Mouse (Mus musculus) limb, embryonic 11.5 days (tissue): Measurements from ENCODE around the gene Wdr24. TPM values are rescaled to one million over a fixed set of nuclear protein-coding genes. Genes with fewer than 3 reads are reported as not detected.

Source experiments
- ATAC-seq: fragments of 200-750 bp; cut with Nextera tagmentation; 2 replicates; pipeline ENCODE4 v1.8.0; 2017; ENCODE audit warnings: low read depth; ENCODE audit not compliant: insufficient number of reproducible peaks, low FRiP score, low TSS enrichment
- DNase-seq: peaks from one replicate; pipeline ENCODE4 v3.0.0-alpha.2; 2015; ENCODE audit warnings: low spot score
- H3K27ac ChIP-seq: fragments of 300-500 bp; sonication (generic); replicated peaks from 2 replicates; pipeline ENCODE4 v1.5.1; 2014; ENCODE audit warnings: low read depth, mild to moderate bottlenecking, low read length
- H3K27me3 ChIP-seq: fragments of 300-500 bp; sonication (generic); 2 replicates; pipeline ENCODE4 v1.6.1; 2014; ENCODE audit warnings: mild to moderate bottlenecking, low read length, mixed read lengths; ENCODE audit not compliant: control insufficient read depth, insufficient read depth
- H3K36me3 ChIP-seq: fragments of 300-500 bp; sonication (generic); 2 replicates; pipeline ENCODE4 v1.6.1; 2014; ENCODE audit warnings: mild to moderate bottlenecking, low read length, moderate library complexity, mixed read lengths; ENCODE audit not compliant: control insufficient read depth, insufficient read depth
- H3K4me1 ChIP-seq: fragments of 300-500 bp; sonication (generic); 2 replicates; pipeline ENCODE4 v1.6.1; 2014; ENCODE audit warnings: low read length, mixed read lengths; ENCODE audit not compliant: control insufficient read depth, insufficient read depth
- H3K4me2 ChIP-seq: fragments of 300-500 bp; sonication (generic); 2 replicates; pipeline ENCODE4 v1.6.1; 2014; ENCODE audit warnings: low read depth, mild to moderate bottlenecking, moderate library complexity; ENCODE audit not compliant: severe bottlenecking
- H3K4me3 ChIP-seq: fragments of 300-500 bp; sonication (generic); 2 replicates; pipeline ENCODE4 v1.5.1; 2014; ENCODE audit warnings: low read depth, low read length
- H3K9ac ChIP-seq: fragments of 300-500 bp; sonication (generic); 2 replicates; pipeline ENCODE4 v1.6.1; 2014; ENCODE audit warnings: mild to moderate bottlenecking, low read length
- H3K9me3 ChIP-seq: fragments of 300-500 bp; sonication (generic); 2 replicates; pipeline ENCODE4 v1.6.1; 2016; ENCODE audit warnings: low read length; ENCODE audit not compliant: control insufficient read depth
- WGBS: fragments of 180-500 bp; shearing (Covaris S2); extraction: QIAGEN DNeasy Blood & Tissue Kit; methylation state at CpG from one replicate; pipeline ENCODE4 v1.1.7; 2014; 5-methylcytosine and 5-hydroxymethylcytosine counted together
- polyA plus RNA-seq: library from polyadenylated mRNA; unstranded; fragments of >200 nt; fragmentation: Nextera tagmentation; extraction: Ambion mirVana; gene quantifications from 2 replicates; pipeline ENCODE4 v1.2.1, GENCODE M21; 2014

Wdr24 gene
- polyA plus RNA-seq, 1 experiment from 2014 or later: 27.9 TPM

GRCm38 (mm10) chr17:25786781-25787504, 36.5 kb upstream of the Wdr24 start:
- Histone ChIP-seq H3K36me3 (peaks cover 27% of the 10 kb centered on the region), H3K4me1 (peaks cover 27% of the 10 kb centered on the region), H3K9ac (no peak overlapping the region), H3K27me3 (no peaks in the 10 kb centered on the region), H3K9me3 (no peaks in the 10 kb centered on the region), H3K4me3 (no peak overlapping the region), H3K27ac (no peak overlapping the region), H3K4me2 (no peak overlapping the region; the same call in 1 of the 2 replicates)
- no peak for ATAC-seq
- WGBS: 92% methylated on average over 9 of the region's 9 CpGs
- no peak for DNase-seq

- Histone ChIP-seq H3K9me3 (no peaks in the 10 kb centered on the region), H3K4me2 (peak overlapping the region; percentile 90), H3K27me3 (no peaks in the 10 kb centered on the region), H3K9ac (peak overlapping the region; percentile 71), H3K36me3 (0 out of 2 replicates have a peak, but pooled peaks cover 11% of the 10 kb centered on the region), H3K4me1 (peaks cover 30% of the 10 kb centered on the region), H3K27ac (peak overlapping the region; percentile 79), H3K4me3 (peak overlapping the region; percentile 66)
- DNase-seq (no peak), ATAC-seq (peak; percentile 1; the same call in 1 of the 2 replicates)
- 32% methylated on average over 19 of the region's 19 CpGs for WGBS
Observed at GRCm38 (mm10) chr17:25791320-25791842, 32.0 kb upstream of the Wdr24 start.

- no peaks in the 10 kb centered on the region for H3K27me3 ChIP-seq
- no peaks in the 10 kb centered on the region for H3K9me3 ChIP-seq
- ATAC-seq: peak; percentile 26
Observed at GRCm38 (mm10) chr17:25791843-25792527, 31.4 kb upstream of the Wdr24 start.

GRCm38 (mm10) chr17:25792615-25793014, 30.8 kb upstream of the Wdr24 start, which contains the start of gene Fam173a:
TSS of gene Fam173a (minus strand) at chr17:25792901.
- Histone ChIP-seq H3K9ac (peak within 1 kb of the TSS; percentile 71), H3K4me2 (peak within 1 kb of the TSS; percentile 90), H3K4me3 (peak within 1 kb of the TSS; percentile 66), H3K27ac (peak within 1 kb of the TSS; percentile 79), H3K9me3 (no peaks in the 10 kb centered on the region), H3K36me3 (0 out of 2 replicates have a peak, but pooled peaks cover 10% of the 10 kb centered on the region), H3K4me1 (peaks cover 34% of the 10 kb centered on the region), H3K27me3 (no peaks in the 10 kb centered on the region)
- under 1% methylated on average over 14 of the region's 14 CpGs for WGBS
- ATAC-seq (no peak), DNase-seq (peak; percentile 76)

More at GRCm38 (mm10) chr17:25791843-25792527, 31.4 kb upstream of the Wdr24 start:
- under 1% methylated on average over 45 of the region's 45 CpGs for WGBS
- Histone ChIP-seq H3K4me1 (peaks cover 30% of the 10 kb centered on the region), H3K4me2 (peak overlapping the region; percentile 90), H3K27ac (peak overlapping the region; percentile 79), H3K9ac (peak overlapping the region; percentile 71), H3K36me3 (0 out of 2 replicates have a peak, but pooled peaks cover 11% of the 10 kb centered on the region), H3K4me3 (peak overlapping the region; percentile 66)
- DNase-seq: peak; percentile 91

- WGBS: 86% methylated on average over 13 of the region's 13 CpGs
- H3K4me2 ChIP-seq: no peak overlapping the region
- no peak overlapping the region for H3K9ac ChIP-seq
- H3K4me3 ChIP-seq: no peak overlapping the region
- H3K27me3 ChIP-seq: no peaks in the 10 kb centered on the region
- ATAC-seq: no peak
- no peak for DNase-seq
- H3K9me3 ChIP-seq: no peaks in the 10 kb centered on the region
- H3K27ac ChIP-seq: no peak overlapping the region
- H3K4me1 ChIP-seq: peaks cover 35% of the 10 kb centered on the region
- 0 out of 2 replicates have a peak, but pooled peaks cover 3% of the 10 kb centered on the region for H3K36me3 ChIP-seq
Observed at GRCm38 (mm10) chr17:25794197-25794596, 29.2 kb upstream of the Wdr24 start.

- H3K27ac ChIP-seq: no peak overlapping the region
- no peak overlapping the region for H3K4me3 ChIP-seq
- H3K9me3 ChIP-seq: no peaks in the 10 kb centered on the region
- ATAC-seq: no peak
- peaks cover 35% of the 10 kb centered on the region for H3K4me1 ChIP-seq
- peak overlapping the region; percentile 99; the same call in 1 of the 2 replicates for H3K4me2 ChIP-seq
- 87% methylated on average over 17 of the region's 17 CpGs for WGBS
- H3K9ac ChIP-seq: no peak overlapping the region
- no peak for DNase-seq
- no peaks in the 10 kb centered on the region for H3K27me3 ChIP-seq
- H3K36me3 ChIP-seq: no peaks in the 10 kb centered on the region
Observed at GRCm38 (mm10) chr17:25794998-25795397, 28.4 kb upstream of the Wdr24 start.

GRCm38 (mm10) chr17:25795609-25796092, 27.8 kb upstream of the Wdr24 start, which contains the start of gene AC134908.4:
TSS of gene AC134908.4 (minus strand) at chr17:25795659.
- H3K9me3 ChIP-seq: no peaks in the 10 kb centered on the region
- H3K4me3 ChIP-seq: peak within 1 kb of the TSS; percentile 76
- DNase-seq (peak; percentile 69), ATAC-seq (peak; percentile 3; the same call in 1 of the 2 replicates)
- H3K9ac ChIP-seq: peak within 1 kb of the TSS; percentile 79
- H3K4me2 ChIP-seq: peak within 1 kb of the TSS; percentile 99
- no peaks in the 10 kb centered on the region for H3K36me3 ChIP-seq
- H3K4me1 ChIP-seq: peaks cover 35% of the 10 kb centered on the region
- WGBS: 6% methylated on average over 6 of the region's 6 CpGs
- H3K27ac ChIP-seq: peak within 1 kb of the TSS; percentile 57
- no peaks in the 10 kb centered on the region for H3K27me3 ChIP-seq

- peak overlapping the region; percentile 57 for H3K27ac ChIP-seq
- peak; percentile 52 for DNase-seq
- ATAC-seq: peak; percentile 26; the same call in 1 of the 2 replicates
Observed at GRCm38 (mm10) chr17:25796211-25796771, 27.1 kb upstream of the Wdr24 start.

More at GRCm38 (mm10) chr17:25796211-25796771, 27.1 kb upstream of the Wdr24 start:
- Histone ChIP-seq H3K36me3 (no peaks in the 10 kb centered on the region), H3K9ac (peak overlapping the region; percentile 79), H3K4me2 (peak overlapping the region; percentile 99), H3K4me3 (peak overlapping the region; percentile 76), H3K27me3 (no peaks in the 10 kb centered on the region), H3K4me1 (peaks cover 33% of the 10 kb centered on the region), H3K9me3 (no peaks in the 10 kb centered on the region)
- WGBS: under 1% methylated on average over 37 of the region's 37 CpGs
